Mouse (Mus musculus): ENCODE measurements around the gene Gm6337.
"Not testable (repeated sequence)": the region's sequence is repeated elsewhere in the genome, so short reads cannot be mapped to it uniquely, and the experiment has no call there.

Gene Gm6337

GRCm38 (mm10) chr14:6058167-6058566 lies at the start of gene Gm6337:
Gm6337 (minus strand) TSS chr14:6058267.
- H3K27me3 ChIP-seq (ENCODE audit: control insufficient read depth, insufficient read depth, low read length, poor library complexity, severe bottlenecking); DNase-seq (ENCODE audit: low read depth, low spot score); H3K36me3 ChIP-seq (ENCODE audit: control insufficient read depth, insufficient read depth, low read length, poor library complexity, severe bottlenecking): not testable (repeated sequence)

- not testable (repeated sequence) for H3K27me3 ChIP-seq (ENCODE audit: control insufficient read depth, insufficient read depth, low read length, poor library complexity, severe bottlenecking); H3K36me3 ChIP-seq (ENCODE audit: control insufficient read depth, insufficient read depth, low read length, poor library complexity, severe bottlenecking); DNase-seq (ENCODE audit: low read depth, low spot score)
Observed at GRCm38 (mm10) chr14:6107500-6107899, 49.4 kb upstream of the Gm6337 start.

GRCm38 (mm10) chr14:6093842-6094241 lies 35.8 kb upstream of the Gm6337 start, which contains the start of gene Gm8206:
Gm8206 (minus strand) TSS chr14:6093942.
- not testable (repeated sequence) for H3K27me3 ChIP-seq (ENCODE audit: control insufficient read depth, insufficient read depth, low read length, poor library complexity, severe bottlenecking); H3K36me3 ChIP-seq (ENCODE audit: control insufficient read depth, insufficient read depth, low read length, poor library complexity, severe bottlenecking); DNase-seq (ENCODE audit: low read depth, low spot score)

All from splenic B cell, adult 2 months (primary cell).